Mouse (Mus musculus) small intestine, adult 2 months (tissue): ENCODE measurements around the gene Grem2. TPM values are rescaled to one million over a fixed set of nuclear protein-coding genes. Genes with fewer than 3 reads are reported as not detected.

Experiments
- H3K27ac ChIP-seq: fragments of 200-500 bp; 2 replicates; pipeline ENCODE4 v1.5.1; 2012; ENCODE audit warnings: low read depth, low read length, control low read depth, inconsistent platforms; ENCODE audit not compliant: insufficient read depth
- H3K27me3 ChIP-seq: fragments of 200-500 bp; 2 replicates; pipeline ENCODE4 v1.6.1; 2012; ENCODE audit warnings: mild to moderate bottlenecking, moderate library complexity, low read length, inconsistent platforms; ENCODE audit not compliant: control insufficient read depth, insufficient read depth
- H3K36me3 ChIP-seq: fragments of 200-500 bp; 2 replicates; pipeline ENCODE4 v1.6.1; 2012; ENCODE audit warnings: mild to moderate bottlenecking, low read length, control low read depth, inconsistent platforms; ENCODE audit not compliant: control insufficient read depth, insufficient read depth
- H3K4me1 ChIP-seq: fragments of 200-500 bp; 2 replicates; pipeline ENCODE4 v1.6.1; 2012; ENCODE audit warnings: low read length, inconsistent platforms, mixed read lengths; ENCODE audit not compliant: control insufficient read depth, insufficient read depth, insufficient read length
- H3K4me3 ChIP-seq: fragments of 200-500 bp; 2 replicates; pipeline ENCODE4 v1.5.1; 2012; ENCODE audit warnings: low read depth, mild to moderate bottlenecking, control low read depth, inconsistent platforms, low read length, moderate library complexity
- CTCF ChIP-seq: fragments of 200-500 bp; IDR thresholded peaks from 2 replicates; pipeline ENCODE4 v1.5.1; 2012; ENCODE audit warnings: low read depth, mild to moderate bottlenecking, control low read depth, inconsistent platforms, low read length, moderate library complexity, mixed read lengths; ENCODE audit not compliant: insufficient replicate concordance, insufficient read length; ENCODE audit errors: extremely low read depth
- POLR2A ChIP-seq: fragments of 200-500 bp; IDR thresholded peaks from 2 replicates; pipeline ENCODE4 v1.6.1; 2012; ENCODE audit warnings: low read depth, mild to moderate bottlenecking, control low read depth, inconsistent platforms, low read length, moderate library complexity
- WGBS: fragments of 180-500 bp; shearing (Covaris S2); methylation state at CpG from one replicate; pipeline ENCODE4 v1.1.7; 2018; 5-methylcytosine and 5-hydroxymethylcytosine counted together
- polyA plus RNA-seq: library from polyadenylated mRNA; depleted of rRNA; stranded (reverse); fragments of >200 nt; gene quantifications from 2 replicates; pipeline ENCODE4 v1.2.3, GENCODE M21; 2012

Gene Grem2
- polyA plus RNA-seq, 1 experiment: 4.9 TPM

- Histone ChIP-seq H3K27me3 (no peaks in the 10 kb centered on the region), H3K4me1 (no peaks in the 10 kb centered on the region), H3K36me3 (no peaks in the 10 kb centered on the region), H3K27ac (no peak overlapping the region), H3K4me3 (no peak overlapping the region)
- TF ChIP-seq CTCF (no peak), POLR2A (no peak)
- 80% methylated on average over 5 of the region's 5 CpGs for WGBS
Measured at GRCm38 (mm10) chr1:174908232-174908631, 13.4 kb downstream of the Grem2 start.

GRCm38 (mm10) chr1:174907637-174908036 is 14.0 kb downstream of the Grem2 start:
- Histone ChIP-seq H3K4me3 (no peak overlapping the region), H3K36me3 (no peaks in the 10 kb centered on the region), H3K4me1 (no peaks in the 10 kb centered on the region), H3K27ac (no peak overlapping the region), H3K27me3 (no peaks in the 10 kb centered on the region)
- WGBS: 52% methylated on average over 5 of the region's 5 CpGs
- TF ChIP-seq CTCF (no peak), POLR2A (no peak)

DNA sequence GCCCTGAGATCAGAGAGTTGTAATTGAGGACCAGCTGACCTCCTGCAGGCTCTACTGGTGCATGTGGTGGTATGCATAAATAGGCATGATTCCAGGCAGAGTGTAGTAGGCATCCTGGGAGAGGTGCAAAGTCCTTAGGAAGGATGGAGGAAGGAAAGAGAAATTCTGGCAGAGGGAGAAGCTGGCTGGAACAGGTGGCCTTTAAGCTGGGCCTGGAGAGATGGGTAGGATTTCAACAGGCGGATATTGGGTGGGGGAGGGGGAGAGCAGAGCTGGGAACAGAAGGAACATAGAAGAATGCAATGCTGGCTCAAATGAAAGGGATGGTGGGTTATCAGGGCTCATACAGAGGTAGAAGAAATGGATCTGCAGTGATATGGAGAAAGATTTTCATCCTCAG is 18.9 kb downstream of the Grem2 start:
- no peak overlapping the region for H3K27ac ChIP-seq
- WGBS: 56% methylated on average over 1 of the region's 1 CpGs
- no peaks in the 10 kb centered on the region for H3K36me3 ChIP-seq
- H3K4me1 ChIP-seq: no peaks in the 10 kb centered on the region
- H3K27me3 ChIP-seq: no peaks in the 10 kb centered on the region
- no peak for TF ChIP-seq POLR2A
- no peak for TF ChIP-seq CTCF
- no peak overlapping the region for H3K4me3 ChIP-seq

- 87% methylated on average over 7 of the region's 7 CpGs for WGBS
- Histone ChIP-seq H3K27ac (no peak overlapping the region), H3K36me3 (no peaks in the 10 kb centered on the region), H3K27me3 (no peaks in the 10 kb centered on the region), H3K4me1 (no peaks in the 10 kb centered on the region), H3K4me3 (no peak overlapping the region)
- TF ChIP-seq CTCF (no peak), POLR2A (no peak)
Measured at GRCm38 (mm10) chr1:174892471-174892870, 29.1 kb downstream of the Grem2 start.

- 77% methylated on average over 14 of the region's 14 CpGs for WGBS
- Histone ChIP-seq H3K27me3 (no peaks in the 10 kb centered on the region), H3K27ac (no peak overlapping the region), H3K4me3 (no peak overlapping the region), H3K36me3 (no peaks in the 10 kb centered on the region), H3K4me1 (no peaks in the 10 kb centered on the region)
- TF ChIP-seq CTCF (no peak), POLR2A (no peak)
Measured at GRCm38 (mm10) chr1:174888684-174889405, 32.8 kb downstream of the Grem2 start.

- Histone ChIP-seq H3K4me1 (no peaks in the 10 kb centered on the region), H3K36me3 (no peaks in the 10 kb centered on the region), H3K27me3 (no peaks in the 10 kb centered on the region), H3K4me3 (no peak overlapping the region), H3K27ac (no peak overlapping the region)
- WGBS: 100% methylated on average over 1 of the region's 1 CpGs
- no peak for TF ChIP-seq CTCF
- no peak for TF ChIP-seq POLR2A
Measured at GRCm38 (mm10) chr1:174888073-174888472, 33.5 kb downstream of the Grem2 start.

DNA sequence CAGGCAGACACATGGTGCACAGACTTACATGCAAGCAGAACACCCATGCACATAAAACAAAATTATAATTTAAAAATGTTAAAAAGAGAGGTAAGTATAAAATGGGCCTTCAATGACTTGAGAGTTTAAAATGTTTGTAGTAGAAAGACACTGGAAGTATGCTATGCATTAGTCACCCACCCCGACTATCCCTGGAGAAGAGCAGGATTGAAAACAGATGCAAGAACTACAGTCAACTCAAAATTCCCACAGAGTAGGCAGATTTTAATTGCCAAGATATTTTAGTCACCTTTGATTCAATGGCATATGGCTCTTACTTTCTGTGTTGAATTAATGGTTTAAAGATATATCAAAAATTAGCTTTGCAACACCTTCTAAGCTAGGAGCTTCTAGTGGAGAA is 39.1 kb downstream of the Grem2 start:
- Histone ChIP-seq H3K27ac (no peak overlapping the region), H3K36me3 (no peaks in the 10 kb centered on the region), H3K4me1 (no peaks in the 10 kb centered on the region), H3K27me3 (no peaks in the 10 kb centered on the region), H3K4me3 (no peak overlapping the region)
- 87% methylated on average over 1 of the region's 1 CpGs for WGBS
- TF ChIP-seq POLR2A: no peak
- no peak for TF ChIP-seq CTCF
